Mouse (Mus musculus): ENCODE measurements around the gene Dlgap1. TPM values are rescaled to one million over a fixed set of nuclear protein-coding genes. Genes with fewer than 3 reads are reported as not detected.

Gene Dlgap1
- polyA plus RNA-seq, 1 experiment from 2014 or later: 3.5 TPM

DNA sequence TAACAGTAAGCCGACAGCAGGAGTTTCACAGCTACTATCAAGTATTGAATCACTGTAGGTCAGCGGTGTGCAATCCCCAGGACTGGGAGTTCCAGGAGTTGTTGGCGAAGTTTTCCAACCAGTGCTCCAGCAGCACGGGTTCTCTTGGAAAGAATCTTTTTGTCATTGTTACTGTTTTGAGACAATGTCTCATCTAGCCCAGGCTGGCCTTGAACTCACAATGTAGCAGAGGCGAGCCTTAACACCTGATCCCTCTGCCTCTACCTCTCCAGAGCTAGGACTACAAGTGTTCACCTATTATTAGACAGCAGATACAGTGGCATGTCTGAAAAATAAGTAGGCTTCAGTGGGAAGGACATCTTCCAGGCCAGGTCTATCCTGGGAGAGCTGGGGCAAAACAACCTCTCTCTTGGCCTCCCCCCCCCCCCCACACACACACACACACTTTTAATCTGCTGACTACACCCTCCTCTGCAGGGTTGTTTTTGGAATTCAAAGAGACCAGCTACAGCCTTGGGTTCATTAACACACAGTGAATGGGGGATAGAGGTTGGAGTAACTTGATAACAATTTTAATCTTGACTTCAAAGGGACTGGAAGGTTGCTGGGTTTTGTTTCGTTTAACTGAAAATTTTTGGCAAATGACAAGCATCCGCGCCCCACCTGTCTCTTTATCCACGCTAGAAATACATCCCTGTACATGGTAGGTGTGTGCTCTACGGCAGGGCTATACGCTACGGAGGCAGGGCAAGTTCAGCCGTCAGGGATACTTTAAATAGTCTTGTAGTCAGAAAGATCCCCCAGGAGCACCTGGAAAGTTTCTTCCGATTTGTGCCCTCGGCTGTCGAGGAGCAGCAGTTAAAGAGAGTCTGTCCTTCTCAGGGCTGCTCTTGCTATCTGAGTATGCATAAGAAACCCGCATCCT lies 781.6 kb downstream of the Dlgap1 start:
- no peak for ATAC-seq (ENCODE audit: insufficient number of reproducible peaks, insufficient read depth, low FRiP score, low TSS enrichment, low read depth)
- Histone ChIP-seq H3K9me3 (no peaks in the 10 kb centered on the region), H3K27me3 (no peaks in the 10 kb centered on the region), H3K27ac (peak overlapping the region; percentile 69; the same call in 1 of the 2 replicates), H3K36me3 (no peaks in the 10 kb centered on the region), H3K4me3 (replicated peaks) (peak overlapping the region; percentile 39), H3K4me1 (replicated peaks) (peaks cover 44% of the 10 kb centered on the region), H3K4me2 (peak overlapping the region; percentile 56), H3K9ac (replicated peaks) (peak overlapping the region; percentile 59; the same call in 1 of the 2 replicates)
- 35% methylated on average over 17 of the region's 17 CpGs for WGBS

DNA sequence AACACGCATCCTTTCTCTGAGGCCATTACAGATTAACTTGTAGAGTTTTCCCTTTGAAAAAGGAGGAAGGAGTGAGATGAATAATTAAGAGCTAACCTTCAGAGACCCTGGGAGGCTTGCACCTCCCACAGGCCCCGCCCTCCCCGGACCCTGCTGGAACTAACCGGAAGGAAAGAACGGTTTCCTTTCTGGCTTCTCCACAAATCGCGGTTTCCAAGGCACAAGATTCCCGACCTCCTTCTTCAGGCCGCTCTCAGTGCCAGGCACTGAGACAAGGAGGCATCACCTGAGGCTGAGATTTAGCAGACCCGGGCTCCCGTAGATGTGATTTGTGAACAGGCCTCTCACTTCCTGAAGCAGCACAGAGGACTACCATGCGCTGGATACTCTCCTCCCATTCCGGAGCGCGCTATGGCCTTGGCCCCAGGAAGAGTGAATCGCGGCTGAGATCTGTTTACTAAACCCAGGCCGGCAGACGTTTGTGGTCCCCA lies 782.3 kb downstream of the Dlgap1 start:
- Histone ChIP-seq H3K9ac (replicated peaks) (peak overlapping the region; percentile 59; the same call in 1 of the 2 replicates), H3K4me1 (replicated peaks) (peaks cover 51% of the 10 kb centered on the region), H3K4me2 (peak overlapping the region; percentile 56), H3K4me3 (replicated peaks) (peak overlapping the region; percentile 39), H3K9me3 (no peaks in the 10 kb centered on the region), H3K36me3 (no peaks in the 10 kb centered on the region), H3K27me3 (no peaks in the 10 kb centered on the region), H3K27ac (peak overlapping the region; percentile 69)
- no peak for ATAC-seq (ENCODE audit: insufficient number of reproducible peaks, insufficient read depth, low FRiP score, low TSS enrichment, low read depth)
- 3% methylated on average over 19 of the region's 19 CpGs for WGBS

DNA sequence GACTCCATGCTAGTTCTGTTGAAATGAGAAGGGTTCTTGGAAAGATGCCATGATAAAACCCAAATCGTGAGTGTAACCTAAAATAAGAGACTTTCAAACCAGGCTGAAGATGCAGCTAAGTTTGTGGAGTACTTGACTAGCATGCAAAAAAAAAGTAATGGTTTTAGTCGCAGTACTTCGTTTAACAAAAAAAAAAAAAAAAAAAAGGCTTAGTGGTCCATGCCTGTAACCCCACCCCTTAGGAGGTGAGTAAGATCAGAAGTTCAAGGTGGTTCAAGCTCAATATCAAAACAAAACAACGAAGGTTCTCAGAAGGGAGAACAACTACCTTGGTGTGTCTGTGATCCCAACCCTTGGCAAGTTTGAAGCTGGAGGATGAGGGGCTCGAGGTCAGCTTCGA lies 782.8 kb downstream of the Dlgap1 start:
- H3K9me3 ChIP-seq: no peaks in the 10 kb centered on the region
- peaks cover 49% of the 10 kb centered on the region for H3K4me1 ChIP-seq (replicated peaks)

DNA sequence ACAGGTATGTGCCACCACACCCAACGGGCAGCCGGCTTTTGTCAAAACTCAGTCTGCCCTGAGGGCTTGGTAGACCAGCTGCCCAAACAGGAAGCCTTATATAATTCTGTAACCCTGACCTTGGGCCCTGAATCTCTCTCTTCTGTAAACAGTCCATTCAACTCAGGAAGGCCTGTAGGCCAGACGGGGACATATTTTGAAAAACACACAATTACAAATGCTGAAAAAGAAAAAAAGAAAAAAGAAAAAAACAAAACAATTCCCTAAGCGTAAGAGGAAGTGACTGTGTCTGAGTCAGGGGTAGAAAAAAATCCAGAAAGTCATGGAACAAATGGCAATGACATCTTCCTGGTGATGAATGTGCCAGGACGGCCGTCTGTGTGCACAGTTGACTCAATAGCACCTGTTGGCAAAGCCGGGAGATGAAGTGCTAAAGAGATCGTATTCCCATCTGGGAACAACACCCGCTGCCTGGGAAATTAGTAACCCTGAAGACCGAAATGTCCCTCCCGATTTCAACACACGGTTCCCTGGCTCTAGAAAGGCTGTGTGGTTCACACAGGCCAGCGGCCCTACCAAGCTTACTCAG lies 784.7 kb downstream of the Dlgap1 start:
- Histone ChIP-seq H3K27ac (peak overlapping the region; percentile 95; the same call in 1 of the 2 replicates), H3K4me2 (no peak overlapping the region), H3K9ac (replicated peaks) (no peak overlapping the region), H3K9me3 (no peaks in the 10 kb centered on the region), H3K4me3 (replicated peaks) (no peak overlapping the region), H3K36me3 (no peaks in the 10 kb centered on the region), H3K27me3 (no peaks in the 10 kb centered on the region), H3K4me1 (replicated peaks) (peaks cover 38% of the 10 kb centered on the region)
- WGBS: 64% methylated on average over 13 of the region's 13 CpGs
- no peak for ATAC-seq (ENCODE audit: insufficient number of reproducible peaks, insufficient read depth, low FRiP score, low TSS enrichment, low read depth)

More for the DNA sequence above, 782.8 kb downstream of the Dlgap1 start:
- Histone ChIP-seq H3K27me3 (no peaks in the 10 kb centered on the region), H3K36me3 (no peaks in the 10 kb centered on the region), H3K4me2 (peak overlapping the region; percentile 56), H3K27ac (peak overlapping the region; percentile 69), H3K9ac (replicated peaks) (peak overlapping the region; percentile 59; the same call in 1 of the 2 replicates), H3K4me3 (replicated peaks) (peak overlapping the region; percentile 39)
- no peak for ATAC-seq (ENCODE audit: insufficient number of reproducible peaks, insufficient read depth, low FRiP score, low TSS enrichment, low read depth)
- WGBS: 47% methylated on average over 6 of the region's 6 CpGs

DNA sequence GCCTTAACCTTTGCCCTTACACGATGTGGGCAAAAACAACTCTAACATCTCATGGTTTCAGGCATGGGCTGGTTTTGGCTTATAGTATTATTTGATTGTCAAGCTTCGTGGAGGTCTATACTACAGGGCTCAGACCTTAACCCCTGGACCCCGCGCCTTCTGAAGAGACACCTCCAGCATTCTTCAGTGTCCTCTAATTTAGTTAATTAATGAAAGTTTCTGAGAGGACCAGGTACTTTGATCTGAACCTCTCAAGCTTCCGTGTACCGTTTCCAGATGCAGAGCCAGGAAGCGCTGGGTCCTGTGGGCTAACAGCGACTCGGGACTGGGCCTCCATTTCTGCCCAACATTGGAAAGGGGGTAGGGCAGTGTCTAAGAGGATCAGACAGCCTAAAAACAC lies 785.2 kb downstream of the Dlgap1 start:
- H3K9me3 ChIP-seq: no peaks in the 10 kb centered on the region
- peak overlapping the region; percentile 72; the same call in 1 of the 2 replicates for H3K4me2 ChIP-seq
- peak overlapping the region; percentile 95; the same call in 1 of the 2 replicates for H3K27ac ChIP-seq
- ATAC-seq (ENCODE audit: insufficient number of reproducible peaks, insufficient read depth, low FRiP score, low TSS enrichment, low read depth): no peak
- peaks cover 33% of the 10 kb centered on the region for H3K4me1 ChIP-seq (replicated peaks)
- H3K4me3 ChIP-seq (replicated peaks): no peak overlapping the region
- 61% methylated on average over 9 of the region's 9 CpGs for WGBS
- no peaks in the 10 kb centered on the region for H3K27me3 ChIP-seq
- no peaks in the 10 kb centered on the region for H3K36me3 ChIP-seq
- H3K9ac ChIP-seq (replicated peaks): no peak overlapping the region

DNA sequence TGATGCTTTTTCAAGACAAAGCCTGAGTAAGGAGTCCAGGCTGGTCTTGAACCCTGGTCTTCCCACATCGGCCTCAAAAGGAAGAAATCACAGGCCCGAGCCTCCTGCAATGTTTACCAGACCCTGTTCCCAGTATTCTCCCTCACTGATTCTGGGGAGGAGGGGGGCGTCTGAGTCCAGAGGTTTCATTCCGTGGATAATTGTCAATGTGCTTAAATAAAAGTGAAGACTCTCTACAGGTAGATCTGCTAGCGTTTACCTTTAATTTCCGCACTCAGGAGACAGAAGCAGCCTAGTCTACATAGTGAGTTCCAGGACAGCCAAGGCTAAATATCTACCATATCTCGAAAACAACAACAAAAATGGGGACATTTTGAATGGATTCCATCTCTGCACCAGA lies 785.8 kb downstream of the Dlgap1 start:
- no peaks in the 10 kb centered on the region for H3K27me3 ChIP-seq
- H3K4me2 ChIP-seq: peak overlapping the region; percentile 72
- 46% methylated on average over 7 of the region's 7 CpGs for WGBS
- peaks cover 32% of the 10 kb centered on the region for H3K4me1 ChIP-seq (replicated peaks)
- peak overlapping the region; percentile 95 for H3K27ac ChIP-seq
- no peaks in the 10 kb centered on the region for H3K9me3 ChIP-seq
- H3K4me3 ChIP-seq (replicated peaks): peak overlapping the region; percentile 39
- ATAC-seq (ENCODE audit: insufficient number of reproducible peaks, insufficient read depth, low FRiP score, low TSS enrichment, low read depth): no peak
- H3K9ac ChIP-seq (replicated peaks): no peak overlapping the region
- H3K36me3 ChIP-seq: no peaks in the 10 kb centered on the region

DNA sequence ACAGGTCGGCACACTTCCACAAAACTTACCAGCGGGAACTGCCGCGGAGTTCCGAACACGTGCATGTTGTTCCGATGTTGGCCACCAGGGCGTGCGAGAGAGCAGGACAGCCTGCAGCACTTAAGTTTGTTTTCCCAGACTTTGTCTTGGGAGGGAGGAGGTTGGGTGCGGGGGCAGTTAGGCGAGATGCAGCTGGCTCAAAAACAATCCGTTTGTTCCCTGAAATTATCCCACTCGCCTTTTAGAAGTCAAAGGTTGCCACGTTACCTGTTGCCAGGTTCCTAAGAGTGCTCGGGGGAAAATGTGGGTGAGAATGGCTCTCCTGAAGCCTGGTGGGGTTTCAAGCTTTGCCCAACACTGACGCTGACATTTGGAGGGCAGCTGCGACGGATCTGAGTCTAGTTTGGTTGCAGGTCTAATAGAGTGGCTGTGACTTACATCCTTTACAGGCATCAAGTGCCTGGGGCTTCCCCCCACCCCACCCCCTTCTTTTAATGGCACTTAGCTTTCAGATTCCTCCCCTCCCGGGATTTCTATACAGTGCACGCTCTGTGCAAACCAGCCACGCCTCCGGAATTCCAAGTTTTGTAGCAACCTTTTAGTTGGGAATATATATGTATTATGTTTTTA lies 786.3 kb downstream of the Dlgap1 start:
- Histone ChIP-seq H3K4me2 (peak overlapping the region; percentile 72), H3K36me3 (no peaks in the 10 kb centered on the region), H3K9ac (replicated peaks) (peak overlapping the region; percentile 32; the same call in 1 of the 2 replicates), H3K4me1 (replicated peaks) (peaks cover 32% of the 10 kb centered on the region), H3K27ac (peak overlapping the region; percentile 95), H3K9me3 (no peaks in the 10 kb centered on the region), H3K4me3 (replicated peaks) (peak overlapping the region; percentile 39), H3K27me3 (no peaks in the 10 kb centered on the region)
- ATAC-seq (ENCODE audit: insufficient number of reproducible peaks, insufficient read depth, low FRiP score, low TSS enrichment, low read depth): peak; percentile 76
- under 1% methylated on average over 22 of the region's 22 CpGs for WGBS

DNA sequence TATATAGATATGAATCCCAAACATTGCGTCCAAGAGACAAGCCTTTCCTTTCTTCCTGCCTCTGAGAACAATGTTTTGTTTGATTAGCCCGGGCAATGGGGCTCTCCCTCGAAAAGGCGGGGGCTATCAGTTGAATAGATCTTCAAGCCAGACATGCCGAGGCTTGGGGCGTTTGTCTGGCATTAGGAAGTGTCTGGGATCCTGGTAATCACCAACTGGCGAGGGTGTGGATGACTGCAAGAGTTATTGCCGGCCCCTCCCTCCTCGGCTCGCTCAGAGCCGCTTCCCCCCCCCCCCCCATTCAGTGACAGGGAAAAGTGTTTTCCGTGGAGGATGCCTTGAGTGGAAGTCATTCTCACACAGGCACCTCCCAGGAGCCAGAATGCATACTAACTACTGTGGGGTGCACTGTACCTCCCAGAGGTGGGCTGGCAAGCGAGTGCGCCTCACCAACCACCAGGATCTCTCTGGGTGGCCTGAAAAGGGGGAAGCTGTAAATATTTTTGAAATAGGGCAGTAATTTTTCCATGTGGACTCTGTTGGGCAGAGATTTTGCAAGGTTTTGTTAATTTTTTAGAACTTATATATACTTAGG lies 786.9 kb downstream of the Dlgap1 start:
- Histone ChIP-seq H3K4me3 (replicated peaks) (peak overlapping the region; percentile 39), H3K4me1 (replicated peaks) (peaks cover 32% of the 10 kb centered on the region), H3K27ac (peak overlapping the region; percentile 95), H3K9me3 (no peaks in the 10 kb centered on the region), H3K36me3 (no peaks in the 10 kb centered on the region), H3K9ac (replicated peaks) (peak overlapping the region; percentile 40; the same call in 1 of the 2 replicates), H3K27me3 (no peaks in the 10 kb centered on the region), H3K4me2 (peak overlapping the region; percentile 72)
- peak; percentile 26 for ATAC-seq (ENCODE audit: insufficient number of reproducible peaks, insufficient read depth, low FRiP score, low TSS enrichment, low read depth)
- 4% methylated on average over 12 of the region's 14 CpGs for WGBS

DNA sequence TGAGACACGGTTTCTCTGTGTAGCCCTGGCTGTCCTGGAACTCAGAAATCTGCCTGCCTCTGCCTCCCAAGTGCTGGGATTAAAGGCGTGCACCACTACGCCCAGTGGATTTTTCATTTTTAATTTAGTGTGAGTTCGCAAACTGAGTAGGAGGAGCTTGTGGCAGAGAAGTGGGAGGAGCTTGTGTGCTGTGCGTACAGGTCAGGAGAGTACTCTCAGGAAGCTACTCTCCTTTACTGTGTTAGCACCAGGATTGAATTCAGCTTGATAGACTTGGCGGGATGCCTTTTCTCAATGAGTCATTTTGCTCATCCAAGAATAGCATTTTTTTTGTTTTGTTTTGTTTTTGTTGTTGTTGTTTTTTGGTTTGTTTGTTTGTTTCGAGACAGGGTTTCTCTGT lies 793.1 kb downstream of the Dlgap1 start:
- WGBS: 93% methylated on average over 7 of the region's 7 CpGs
- Histone ChIP-seq H3K4me2 (no peak overlapping the region), H3K27ac (no peak overlapping the region), H3K9ac (replicated peaks) (no peak overlapping the region), H3K27me3 (no peaks in the 10 kb centered on the region), H3K4me1 (replicated peaks) (peaks cover 1% of the 10 kb centered on the region; the same call in 1 of the 2 replicates), H3K4me3 (replicated peaks) (no peak overlapping the region), H3K36me3 (no peaks in the 10 kb centered on the region), H3K9me3 (no peaks in the 10 kb centered on the region)
- no peak for ATAC-seq (ENCODE audit: insufficient number of reproducible peaks, insufficient read depth, low FRiP score, low TSS enrichment, low read depth)

DNA sequence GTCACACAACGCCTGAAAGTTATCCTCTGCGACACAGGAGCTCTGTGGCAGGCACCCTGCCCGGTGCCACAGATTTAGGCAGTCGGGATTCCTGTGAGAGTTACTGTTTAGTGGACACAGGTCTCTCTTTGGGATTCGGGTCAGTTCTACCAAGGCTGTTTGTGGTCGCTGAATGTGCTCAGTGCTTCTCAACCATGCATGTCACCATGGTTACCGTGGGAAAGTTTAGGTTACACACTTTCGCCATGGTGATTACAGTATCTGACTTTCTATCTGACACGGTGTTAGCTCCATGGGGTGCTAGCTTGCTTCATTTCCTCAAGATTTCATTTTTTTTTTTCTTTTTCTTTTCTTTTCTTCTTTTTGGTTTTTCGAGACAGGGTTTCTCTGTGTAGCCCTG lies 793.8 kb downstream of the Dlgap1 start:
- Histone ChIP-seq H3K9me3 (no peaks in the 10 kb centered on the region), H3K36me3 (no peaks in the 10 kb centered on the region), H3K4me3 (replicated peaks) (no peak overlapping the region), H3K27ac (no peak overlapping the region), H3K4me2 (no peak overlapping the region), H3K27me3 (no peaks in the 10 kb centered on the region), H3K4me1 (replicated peaks) (no peaks in the 10 kb centered on the region), H3K9ac (replicated peaks) (no peak overlapping the region)
- ATAC-seq (ENCODE audit: insufficient number of reproducible peaks, insufficient read depth, low FRiP score, low TSS enrichment, low read depth): no peak
- WGBS: 87% methylated on average over 10 of the region's 10 CpGs

All from limb, embryonic 12.5 days (tissue).